ENCODE assay signal across 25 mouse cellular contexts in genomic region chr13:58446541-58446940, GRCm38 (mm10).
"Had no signal": no experiment of that assay in that cellular context is flagged by ENCODE, and none has a peak within 500 bp of the region (broad histone marks: within the 10 kb centered on the region; RNA-seq: fewer than 3 reads in every experiment).

No protein-coding gene starts in this region.

- H3K27me3 ChIP-seq: heart, embryonic 15.5 days; hindbrain, embryonic 15.5 days; kidney, embryonic 15.5 days had no signal

- H3K4me1 ChIP-seq: heart, embryonic 13.5 days; heart, embryonic 15.5 days; hindbrain, embryonic 13.5 days; liver, embryonic 13.5 days had no signal

- H3K27ac ChIP-seq: gastrocnemius, adult 2 months; heart, embryonic 13.5 days; heart, embryonic 15.5 days; hindbrain, embryonic 13.5 days; hindbrain, embryonic 15.5 days; hindbrain, postnatal 0 days; kidney, embryonic 15.5 days; kidney, postnatal 0 days; limb, embryonic 10.5 days; limb, embryonic 12.5 days; liver, embryonic 13.5 days; liver, embryonic 15.5 days had no signal

- H3K9ac ChIP-seq: heart, embryonic 13.5 days; heart, embryonic 15.5 days; hindbrain, embryonic 13.5 days; hindbrain, embryonic 15.5 days; kidney, embryonic 15.5 days; limb, embryonic 12.5 days; liver, embryonic 13.5 days; liver, embryonic 15.5 days had no signal

- H3K4me3 ChIP-seq: gastrocnemius, adult 2 months; heart, embryonic 13.5 days; heart, embryonic 15.5 days; hindbrain, embryonic 13.5 days; hindbrain, embryonic 15.5 days; kidney, embryonic 15.5 days; limb, embryonic 10.5 days; limb, embryonic 12.5 days; liver, embryonic 13.5 days; liver, embryonic 15.5 days had no signal

- H3K36me3 ChIP-seq: heart, embryonic 13.5 days; heart, embryonic 15.5 days; hindbrain, embryonic 13.5 days; hindbrain, embryonic 15.5 days; kidney, embryonic 15.5 days; limb, embryonic 10.5 days; limb, embryonic 12.5 days; liver, embryonic 13.5 days; liver, embryonic 15.5 days had no signal

- H3K9me3 ChIP-seq: heart, embryonic 13.5 days; heart, embryonic 15.5 days; hindbrain, embryonic 13.5 days; hindbrain, embryonic 15.5 days; kidney, embryonic 15.5 days; limb, embryonic 10.5 days; limb, embryonic 12.5 days; liver, embryonic 13.5 days; liver, embryonic 15.5 days had no signal

- DNase-seq: gastrocnemius, adult 2 months; gastrocnemius, postnatal 10 days; gastrocnemius, postnatal 25 days; heart, adult 18-20 months; heart, postnatal 14 days; heart, postnatal 36 days; kidney, adult 11 months; kidney, adult 2 months; kidney, adult 9 months; kidney, postnatal 14 days; kidney, postnatal 36 days; layer of hippocampus, adult 9-11 months; layer of hippocampus, postnatal 36 days; liver; liver, embryonic 13.5 days had no signal
